Mouse (Mus musculus): ENCODE measurements at regions not wholly inside any gene's neighbourhood (a gene's known extent, or its start where the extent isn't known, plus 50 kb on each side); places are given as distances from the start of the nearest gene placed in this dataset.

DNA sequence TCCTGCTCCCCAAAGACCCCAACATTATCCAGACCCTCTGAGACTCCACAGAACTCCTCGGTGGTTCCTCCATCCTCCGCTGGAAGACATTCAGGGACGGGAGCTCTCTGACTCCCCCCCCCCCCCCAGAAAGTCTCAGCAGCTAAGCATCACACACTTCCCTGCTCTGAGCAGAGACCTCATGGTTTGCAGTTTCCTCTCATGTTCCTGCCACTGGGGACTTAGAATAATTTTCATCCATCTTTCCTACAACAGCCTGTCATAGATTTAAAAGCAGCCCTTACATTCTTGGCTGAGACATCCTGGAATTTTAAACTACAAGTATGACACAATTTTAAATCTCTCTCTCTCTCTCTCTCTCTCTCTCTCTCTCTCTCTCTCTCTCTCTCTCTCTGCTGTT lies 69.2 kb downstream of the Gpr65 start:
- WGBS, result 47% methylated on average over 3 of the region's 3 CpGs
- Histone ChIP-seq H3K9ac (ENCODE audit: low read length) (no peak overlapping the region), H3K4me2 (ENCODE audit: low read depth, low read length) (no peak overlapping the region), H3K36me3 (ENCODE audit: control insufficient read depth, insufficient read depth) (no peaks in the 10 kb centered on the region), H3K4me3 (ENCODE audit: low read length) (no peak overlapping the region), H3K27ac (ENCODE audit: low read length) (no peak overlapping the region), H3K27me3 (ENCODE audit: control insufficient read depth, insufficient read depth, low read length) (no peaks in the 10 kb centered on the region), H3K4me1 (ENCODE audit: control insufficient read depth, insufficient read depth, low read length) (no peaks in the 10 kb centered on the region), H3K9me3 (replicated peaks; ENCODE audit: control insufficient read depth, low read length) (no peaks in the 10 kb centered on the region)
- ATAC-seq (replicated peaks; ENCODE audit: extremely low read depth, insufficient read depth, low FRiP score), result no peak

DNA sequence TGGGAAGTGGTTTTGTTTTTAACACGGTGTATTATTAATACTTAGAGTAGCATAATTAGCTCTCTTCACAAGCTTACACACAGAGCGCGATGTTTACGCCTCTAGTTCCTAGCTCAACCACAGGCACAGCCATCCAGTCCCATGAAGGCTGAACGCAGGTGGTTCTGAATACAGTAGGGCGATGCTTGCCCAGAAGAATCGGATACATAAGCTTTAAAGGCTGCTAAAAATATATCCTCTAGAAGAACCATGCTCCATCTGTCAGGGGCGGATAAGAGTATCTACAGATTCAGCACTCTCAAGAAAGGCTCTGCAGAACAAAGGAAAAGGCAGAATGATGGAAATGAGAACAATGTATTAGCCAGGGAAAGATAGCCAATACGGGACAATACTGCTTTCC lies 71.1 kb downstream of the Gpr65 start:
- no peak overlapping the region for H3K27ac ChIP-seq (ENCODE audit: low read length)
- H3K27me3 ChIP-seq (ENCODE audit: control insufficient read depth, insufficient read depth, low read length), result no peaks in the 10 kb centered on the region
- ATAC-seq (replicated peaks; ENCODE audit: extremely low read depth, insufficient read depth, low FRiP score), result no peak
- 66% methylated on average over 9 of the region's 9 CpGs for WGBS
- H3K4me2 ChIP-seq (ENCODE audit: low read depth, low read length), result no peak overlapping the region
- no peak overlapping the region for H3K9ac ChIP-seq (ENCODE audit: low read length)
- H3K9me3 ChIP-seq (replicated peaks; ENCODE audit: control insufficient read depth, low read length), result no peaks in the 10 kb centered on the region
- H3K4me1 ChIP-seq (ENCODE audit: control insufficient read depth, insufficient read depth, low read length), result no peaks in the 10 kb centered on the region
- no peaks in the 10 kb centered on the region for H3K36me3 ChIP-seq (ENCODE audit: control insufficient read depth, insufficient read depth)
- no peak overlapping the region for H3K4me3 ChIP-seq (ENCODE audit: low read length)

GRCm38 (mm10) chr12:98342158-98342557 lies 73.7 kb downstream of the Gpr65 start:
- Histone ChIP-seq H3K9me3 (replicated peaks; ENCODE audit: control insufficient read depth, low read length) (no peaks in the 10 kb centered on the region), H3K9ac (ENCODE audit: low read length) (no peak overlapping the region)
- WGBS, result 90% methylated on average over 2 of the region's 2 CpGs

DNA sequence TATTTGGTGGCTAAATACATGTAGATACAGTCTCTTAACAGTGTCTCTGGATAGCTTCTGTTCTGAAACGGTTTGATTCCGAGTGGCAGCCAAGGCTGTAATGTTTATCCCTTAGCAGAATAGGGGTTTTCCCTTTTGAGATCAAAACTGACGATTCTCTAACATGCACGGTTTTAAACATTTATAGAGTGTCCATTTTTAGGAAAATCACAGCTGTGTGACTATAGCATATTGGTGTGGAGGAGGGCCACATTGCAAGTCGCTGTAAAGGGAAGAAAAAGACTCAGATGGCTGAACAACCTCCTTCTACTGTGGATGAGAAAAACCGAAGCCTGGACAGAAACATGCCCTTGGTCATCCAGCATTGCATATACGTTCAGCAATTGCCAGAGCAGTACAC lies 75.2 kb downstream of the Gpr65 start:
- Histone ChIP-seq H3K4me2 (ENCODE audit: low read depth, low read length) (no peak overlapping the region), H3K9ac (ENCODE audit: low read length) (no peak overlapping the region), H3K27me3 (ENCODE audit: control insufficient read depth, insufficient read depth, low read length) (no peaks in the 10 kb centered on the region), H3K9me3 (replicated peaks; ENCODE audit: control insufficient read depth, low read length) (no peaks in the 10 kb centered on the region), H3K27ac (ENCODE audit: low read length) (no peak overlapping the region), H3K4me1 (ENCODE audit: control insufficient read depth, insufficient read depth, low read length) (no peaks in the 10 kb centered on the region), H3K4me3 (ENCODE audit: low read length) (no peak overlapping the region), H3K36me3 (ENCODE audit: control insufficient read depth, insufficient read depth) (no peaks in the 10 kb centered on the region)
- WGBS, result 81% methylated on average over 7 of the region's 7 CpGs
- ATAC-seq (replicated peaks; ENCODE audit: extremely low read depth, insufficient read depth, low FRiP score), result no peak

More at GRCm38 (mm10) chr12:98342158-98342557, 73.7 kb downstream of the Gpr65 start:
- Histone ChIP-seq H3K27me3 (ENCODE audit: control insufficient read depth, insufficient read depth, low read length) (no peaks in the 10 kb centered on the region), H3K27ac (ENCODE audit: low read length) (no peak overlapping the region), H3K4me2 (ENCODE audit: low read depth, low read length) (no peak overlapping the region), H3K4me3 (ENCODE audit: low read length) (no peak overlapping the region), H3K4me1 (ENCODE audit: control insufficient read depth, insufficient read depth, low read length) (no peaks in the 10 kb centered on the region), H3K36me3 (ENCODE audit: control insufficient read depth, insufficient read depth) (no peaks in the 10 kb centered on the region)
- no peak for ATAC-seq (replicated peaks; ENCODE audit: extremely low read depth, insufficient read depth, low FRiP score)

DNA sequence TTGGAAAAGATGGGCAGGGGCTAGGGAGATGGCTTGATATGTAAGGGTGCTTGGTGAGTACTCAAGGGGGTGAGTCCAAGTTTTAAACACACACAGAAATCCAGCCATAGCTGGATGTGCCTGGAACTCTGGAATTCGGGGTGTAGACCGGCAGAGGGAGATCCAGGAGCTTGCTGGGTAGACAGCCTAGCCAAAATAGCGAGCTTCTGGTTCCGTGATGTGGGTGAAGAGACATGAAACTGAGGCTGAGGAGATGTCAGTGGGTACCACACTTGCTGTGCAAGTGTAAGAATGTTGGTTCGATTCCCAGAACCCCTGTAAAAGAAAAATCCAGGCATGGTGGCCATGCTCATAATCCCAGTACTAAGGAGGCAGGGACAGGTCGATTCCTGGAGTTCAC lies 78.6 kb downstream of the Gpr65 start:
- no peak overlapping the region for H3K27ac ChIP-seq (ENCODE audit: low read length)
- no peak for ATAC-seq (replicated peaks; ENCODE audit: extremely low read depth, insufficient read depth, low FRiP score)
- no peaks in the 10 kb centered on the region for H3K4me1 ChIP-seq (ENCODE audit: control insufficient read depth, insufficient read depth, low read length)
- H3K27me3 ChIP-seq (ENCODE audit: control insufficient read depth, insufficient read depth, low read length), result no peaks in the 10 kb centered on the region
- 81% methylated on average over 6 of the region's 6 CpGs for WGBS
- H3K36me3 ChIP-seq (ENCODE audit: control insufficient read depth, insufficient read depth), result no peaks in the 10 kb centered on the region
- no peak overlapping the region for H3K4me2 ChIP-seq (ENCODE audit: low read depth, low read length)
- H3K9me3 ChIP-seq (replicated peaks; ENCODE audit: control insufficient read depth, low read length), result no peaks in the 10 kb centered on the region
- H3K4me3 ChIP-seq (ENCODE audit: low read length), result no peak overlapping the region
- no peak overlapping the region for H3K9ac ChIP-seq (ENCODE audit: low read length)

DNA sequence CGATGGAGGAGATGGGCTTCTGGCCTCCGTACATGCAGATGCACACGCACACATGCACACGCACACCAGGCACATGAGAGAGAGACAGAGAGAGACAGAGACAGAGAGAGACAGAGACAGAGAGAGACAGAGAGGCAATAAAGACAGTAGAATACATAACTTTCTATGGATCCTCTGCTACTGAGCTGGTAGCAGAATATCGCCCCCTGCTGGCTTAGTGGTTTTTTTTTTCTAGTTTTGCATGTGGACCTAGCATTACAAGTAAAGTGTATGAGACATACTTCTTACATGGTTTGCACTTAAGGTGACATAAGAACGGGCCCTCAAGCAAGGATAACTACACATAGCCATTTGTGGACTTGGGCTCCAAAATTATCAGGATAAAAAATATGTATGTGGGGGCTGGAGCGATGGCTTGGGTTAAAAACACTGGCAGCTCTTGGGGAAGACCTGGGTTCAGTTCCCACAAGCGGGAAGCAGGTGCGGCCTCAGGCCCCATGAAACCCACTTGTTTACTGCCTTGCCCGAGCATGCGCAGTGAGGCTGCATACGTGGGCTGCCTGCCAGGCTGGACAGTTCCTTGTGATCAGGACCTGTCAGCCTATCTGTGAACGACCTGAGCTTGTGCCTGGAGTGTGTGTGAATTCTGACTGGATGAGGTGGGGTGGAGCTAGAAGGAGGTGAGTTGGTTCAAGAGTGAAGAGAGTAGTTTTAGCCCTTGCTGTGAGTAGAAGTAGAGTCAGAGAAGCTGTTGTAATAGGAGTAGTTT lies 79.3 kb downstream of the Gpr65 start:
- H3K9ac ChIP-seq (ENCODE audit: low read length), result no peak overlapping the region
- H3K36me3 ChIP-seq (ENCODE audit: control insufficient read depth, insufficient read depth), result no peaks in the 10 kb centered on the region
- H3K4me3 ChIP-seq (ENCODE audit: low read length), result no peak overlapping the region
- H3K9me3 ChIP-seq (replicated peaks; ENCODE audit: control insufficient read depth, low read length), result no peaks in the 10 kb centered on the region
- H3K4me1 ChIP-seq (ENCODE audit: control insufficient read depth, insufficient read depth, low read length), result no peaks in the 10 kb centered on the region
- H3K27ac ChIP-seq (ENCODE audit: low read length), result no peak overlapping the region
- H3K27me3 ChIP-seq (ENCODE audit: control insufficient read depth, insufficient read depth, low read length), result no peaks in the 10 kb centered on the region
- 65% methylated on average over 13 of the region's 13 CpGs for WGBS
- ATAC-seq (replicated peaks; ENCODE audit: extremely low read depth, insufficient read depth, low FRiP score), result no peak
- H3K4me2 ChIP-seq (ENCODE audit: low read depth, low read length), result no peak overlapping the region

- Histone ChIP-seq H3K4me1 (ENCODE audit: control insufficient read depth, insufficient read depth, low read length) (no peaks in the 10 kb centered on the region), H3K27me3 (ENCODE audit: control insufficient read depth, insufficient read depth, low read length) (no peaks in the 10 kb centered on the region), H3K36me3 (ENCODE audit: control insufficient read depth, insufficient read depth) (no peaks in the 10 kb centered on the region), H3K9ac (ENCODE audit: low read length) (no peak overlapping the region), H3K27ac (ENCODE audit: low read length) (no peak overlapping the region), H3K9me3 (replicated peaks; ENCODE audit: control insufficient read depth, low read length) (no peaks in the 10 kb centered on the region), H3K4me3 (ENCODE audit: low read length) (no peak overlapping the region), H3K4me2 (ENCODE audit: low read depth, low read length) (no peak overlapping the region)
- ATAC-seq (replicated peaks; ENCODE audit: extremely low read depth, insufficient read depth, low FRiP score), result peak; percentile 37
- WGBS, result 82% methylated on average over 7 of the region's 7 CpGs
Measured at GRCm38 (mm10) chr12:98349864-98350643, 81.6 kb downstream of the Gpr65 start.

- H3K4me3 ChIP-seq (ENCODE audit: low read length), result no peak overlapping the region
- WGBS, result 69% methylated on average over 2 of the region's 2 CpGs
- ATAC-seq (replicated peaks; ENCODE audit: extremely low read depth, insufficient read depth, low FRiP score), result no peak
- H3K9me3 ChIP-seq (replicated peaks; ENCODE audit: control insufficient read depth, low read length), result no peaks in the 10 kb centered on the region
- H3K36me3 ChIP-seq (ENCODE audit: control insufficient read depth, insufficient read depth), result no peaks in the 10 kb centered on the region
- H3K27ac ChIP-seq (ENCODE audit: low read length), result no peak overlapping the region
- no peaks in the 10 kb centered on the region for H3K27me3 ChIP-seq (ENCODE audit: control insufficient read depth, insufficient read depth, low read length)
- no peaks in the 10 kb centered on the region for H3K4me1 ChIP-seq (ENCODE audit: control insufficient read depth, insufficient read depth, low read length)
- no peak overlapping the region for H3K4me2 ChIP-seq (ENCODE audit: low read depth, low read length)
- no peak overlapping the region for H3K9ac ChIP-seq (ENCODE audit: low read length)
Measured at GRCm38 (mm10) chr12:98352401-98352800, 84.0 kb downstream of the Gpr65 start.

DNA sequence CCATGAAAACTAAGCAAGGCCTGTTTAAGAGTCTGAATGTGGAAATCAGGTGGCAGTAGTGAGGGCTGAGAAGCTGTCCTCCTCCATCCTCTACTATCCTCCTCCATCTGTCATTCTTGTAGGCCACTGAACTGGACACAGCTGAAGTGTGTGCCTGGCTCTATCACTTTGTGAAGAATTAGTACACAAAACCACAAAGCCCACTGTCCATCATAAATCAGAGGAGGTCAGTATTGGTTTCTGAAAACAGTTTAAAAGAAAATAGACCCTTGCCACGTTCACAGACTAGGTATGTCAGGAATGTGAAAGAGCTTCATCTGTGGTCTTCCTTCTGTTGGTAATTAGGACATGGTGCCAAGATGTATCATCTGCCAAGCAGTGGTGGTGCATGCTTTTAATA lies 86.1 kb downstream of the Gpr65 start:
- H3K36me3 ChIP-seq (ENCODE audit: control insufficient read depth, insufficient read depth), result no peaks in the 10 kb centered on the region
- 56% methylated on average over 1 of the region's 1 CpGs for WGBS
- H3K27ac ChIP-seq (ENCODE audit: low read length), result no peak overlapping the region
- no peak overlapping the region for H3K9ac ChIP-seq (ENCODE audit: low read length)
- H3K27me3 ChIP-seq (ENCODE audit: control insufficient read depth, insufficient read depth, low read length), result no peaks in the 10 kb centered on the region
- no peaks in the 10 kb centered on the region for H3K9me3 ChIP-seq (replicated peaks; ENCODE audit: control insufficient read depth, low read length)
- H3K4me2 ChIP-seq (ENCODE audit: low read depth, low read length), result no peak overlapping the region
- ATAC-seq (replicated peaks; ENCODE audit: extremely low read depth, insufficient read depth, low FRiP score), result no peak
- no peak overlapping the region for H3K4me3 ChIP-seq (ENCODE audit: low read length)
- no peaks in the 10 kb centered on the region for H3K4me1 ChIP-seq (ENCODE audit: control insufficient read depth, insufficient read depth, low read length)

Data from heart, embryonic 16.5 days (tissue).